Mouse (Mus musculus) left cerebral cortex, postnatal 14 days (tissue): ENCODE data around the gene Cyp39a1. TPM values are rescaled to one million over a fixed set of nuclear protein-coding genes. Genes with fewer than 3 reads are reported as not detected.

Experiments used
- DNase-seq, 2 experiments: peaks; one replicate each; pipeline ENCODE4 v3.0.0; 2021 to 2022; ENCODE audit warnings: low spot score in 2 of 2, mixed read lengths in 1 of 2
- intact Hi-C: fragments of 180-260 bp; cut with DNase I; formaldehyde crosslinking; loops from one replicate; pipeline ENCODE4 v1.15.1; 2025
- long read RNA-seq, 2 experiments: library from polyadenylated mRNA; stranded (forward); transcript quantifications; one replicate each; pipeline ENCODE4 v2.0.0; 2021
- total RNA-seq, 2 experiments: library from RNA; stranded (reverse); gene quantifications; 2 replicates each; pipeline ENCODE4 v1.2.3; 2021

Gene Cyp39a1
- 1 to 10 TPM; 1.7 to 2.2 TPM for total RNA-seq
- long read RNA-seq, experiment 1, partial matches to known transcripts = 0 of 2 reads
- long read RNA-seq, experiment 1, other reads (novel, unspliced or antisense) = 1 of 2 reads
- long read RNA-seq, experiment 2, partial matches to known transcripts = 0 of 2 reads
- long read RNA-seq, experiment 2, other reads (novel, unspliced or antisense) = 2 of 2 reads

DNA sequence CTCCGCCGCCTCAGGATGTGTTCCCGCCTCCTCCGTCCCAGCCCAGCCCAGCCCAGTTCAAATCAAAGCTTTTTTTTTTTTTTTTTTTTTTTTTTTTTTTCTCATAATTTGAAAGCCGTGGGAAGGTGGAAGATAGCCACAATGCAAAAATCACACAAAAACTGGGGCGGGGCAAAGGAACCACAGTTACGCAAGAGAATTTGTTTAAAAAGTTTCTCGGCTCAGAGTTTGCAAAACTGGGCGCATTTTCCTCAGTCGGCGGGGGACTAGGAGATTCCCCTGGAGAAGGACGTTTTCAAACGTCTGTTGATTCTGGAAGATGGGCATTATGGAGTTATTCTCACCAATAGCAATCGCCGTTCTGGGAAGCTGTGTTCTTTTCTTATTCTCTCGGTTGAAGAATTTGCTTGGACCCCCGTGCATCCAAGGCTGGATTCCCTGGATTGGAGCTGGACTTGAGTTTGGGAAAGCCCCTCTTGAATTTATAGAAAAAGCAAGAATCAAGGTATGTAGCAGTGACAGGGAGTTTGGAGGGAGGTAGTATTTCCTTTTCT lies at the start of gene Cyp39a1:
Gene Cyp39a1, plus strand, starts transcription at position 136 of the 554 bp plus-strand sequence.
- DNase-seq = no peak
- intact Hi-C loops = no loop called here

DNA sequence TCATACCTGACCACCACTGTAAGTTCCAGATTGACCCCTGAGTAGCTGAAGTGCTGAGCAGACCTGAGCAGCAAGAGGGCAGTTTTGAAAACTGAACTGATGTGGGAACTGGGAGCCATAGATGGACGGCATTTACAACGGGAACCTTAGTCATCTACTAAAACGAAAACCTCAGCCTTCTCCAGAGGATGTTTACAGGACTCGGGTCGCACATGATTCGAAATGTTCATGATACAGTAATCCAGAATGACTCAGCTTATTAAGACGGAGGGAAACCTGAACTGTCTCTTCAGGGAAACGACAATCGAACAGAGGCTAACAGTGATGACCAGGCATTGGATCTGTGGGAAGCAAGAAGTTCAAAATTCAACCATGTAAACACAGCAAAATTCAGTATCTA lies 48.1 kb upstream of the Cyp39a1 start:
- intact Hi-C loops = no loop called here
- no peak for DNase-seq

DNA sequence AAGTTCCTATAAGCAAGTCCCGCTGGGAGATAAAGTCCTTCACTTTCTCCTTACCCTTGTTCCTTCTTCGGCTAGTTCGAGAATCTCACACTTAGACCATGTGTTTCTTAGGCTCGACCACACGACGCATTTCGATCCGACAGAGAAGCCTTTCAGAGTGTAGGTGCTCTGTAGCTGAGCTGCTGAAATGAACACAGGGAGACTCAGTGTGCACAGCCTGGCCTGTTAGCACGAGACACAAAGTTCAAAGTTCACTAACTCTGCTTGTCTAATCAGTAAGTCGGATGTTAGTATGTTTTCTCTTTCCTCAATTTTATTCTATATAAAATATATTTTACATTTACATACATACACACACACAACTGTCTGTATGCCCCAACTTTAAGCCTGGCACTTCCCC lies 45.1 kb upstream of the Cyp39a1 start:
- DNase-seq = no peak
- intact Hi-C loops = no loop called here

DNA sequence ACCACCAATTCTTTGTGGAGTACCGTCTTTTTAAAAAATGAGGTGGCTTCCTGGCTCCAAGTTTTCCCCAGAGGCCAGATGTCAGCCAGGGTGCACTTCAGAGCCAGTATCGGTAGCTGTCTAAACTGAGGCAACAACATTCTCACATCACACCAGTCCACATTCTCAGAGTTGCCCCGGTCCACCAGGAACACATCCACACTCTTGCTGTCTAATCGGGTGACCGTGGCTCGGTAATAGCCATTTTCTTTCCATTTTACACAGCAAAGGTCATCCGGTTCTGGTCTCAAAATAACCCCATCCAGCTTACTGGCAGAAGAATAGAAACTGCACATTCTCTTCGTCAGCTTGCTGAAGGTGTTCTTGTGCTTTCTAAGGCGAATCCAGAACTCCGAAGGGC lies 39.0 kb upstream of the Cyp39a1 start:
- intact Hi-C loops = no loop called here
- DNase-seq = no peak

DNA sequence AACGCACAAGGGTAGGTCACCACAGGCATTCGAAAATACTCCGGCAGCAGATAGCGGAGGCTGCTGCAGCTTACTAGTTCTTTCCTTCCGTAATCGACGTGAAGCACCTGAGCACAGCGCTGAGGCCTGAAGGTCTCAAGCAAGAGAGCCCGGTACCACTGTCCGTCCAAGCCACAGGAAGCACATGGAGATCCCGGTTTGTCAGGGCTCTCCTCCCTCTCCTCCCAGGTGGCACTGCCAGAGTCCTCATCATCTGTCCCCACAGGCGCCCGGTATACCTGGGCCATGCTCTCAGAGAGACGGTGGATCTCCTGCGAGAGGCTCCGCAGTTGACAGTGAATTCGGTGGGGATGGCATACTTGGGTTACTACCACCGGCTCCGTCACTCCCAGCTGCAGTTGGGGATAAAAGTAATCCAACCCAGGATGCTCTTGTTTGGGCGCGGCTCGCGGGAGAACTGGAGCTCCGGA lies 38.2 kb upstream of the Cyp39a1 start:
- intact Hi-C loops = no loop called here
- no peak for DNase-seq

DNA sequence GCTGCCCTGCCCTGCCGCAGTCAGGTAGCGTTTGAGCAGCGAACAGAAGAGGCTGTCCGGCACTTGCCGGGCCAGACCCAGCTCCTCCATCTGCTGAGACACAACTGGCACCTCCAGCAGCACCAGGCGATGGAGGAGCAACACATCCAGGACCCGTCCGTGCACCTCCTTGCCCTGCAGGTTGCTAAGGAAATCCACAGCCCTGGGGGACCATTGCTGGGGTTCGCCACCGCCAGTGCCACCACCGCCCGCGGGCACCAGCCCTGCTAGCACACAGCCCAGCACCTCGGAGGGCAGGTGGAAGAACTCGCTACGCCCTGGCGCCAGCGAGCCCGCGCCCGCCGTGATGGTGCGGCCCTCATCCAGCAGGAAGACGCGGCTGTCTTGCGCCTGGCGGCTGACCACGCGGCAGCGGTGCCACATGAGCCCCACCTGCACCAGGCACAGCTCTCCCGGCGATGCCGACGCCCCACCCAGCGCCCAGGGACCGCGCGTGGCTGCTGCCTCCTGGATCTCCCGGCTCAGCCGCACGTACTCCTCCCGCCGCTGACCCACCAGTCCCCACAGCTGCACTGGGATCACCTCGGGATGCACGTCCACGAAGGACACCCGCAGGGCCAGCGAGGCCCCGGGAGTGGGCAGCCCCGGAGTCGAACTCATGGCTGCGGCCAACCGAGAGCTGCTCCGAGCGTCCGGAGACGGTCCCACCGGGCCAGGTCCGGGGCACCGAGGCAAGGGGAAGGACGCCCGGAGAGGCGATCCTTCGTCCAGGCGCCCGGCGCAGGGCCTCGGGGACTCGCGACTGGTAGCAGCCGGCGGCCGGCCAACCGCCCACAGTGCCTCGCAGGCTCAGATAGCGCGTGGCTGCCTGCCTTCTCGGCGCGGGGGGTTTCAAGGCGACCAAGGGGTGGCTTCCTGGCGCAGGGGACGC lies 37.5 kb upstream of the Cyp39a1 start, which contains the start of gene Tdrd6:
Gene Tdrd6, minus strand, starts transcription at position 804 of the 931 bp plus-strand sequence.
- no peak for DNase-seq
- intact Hi-C loops = no loop called here

DNA sequence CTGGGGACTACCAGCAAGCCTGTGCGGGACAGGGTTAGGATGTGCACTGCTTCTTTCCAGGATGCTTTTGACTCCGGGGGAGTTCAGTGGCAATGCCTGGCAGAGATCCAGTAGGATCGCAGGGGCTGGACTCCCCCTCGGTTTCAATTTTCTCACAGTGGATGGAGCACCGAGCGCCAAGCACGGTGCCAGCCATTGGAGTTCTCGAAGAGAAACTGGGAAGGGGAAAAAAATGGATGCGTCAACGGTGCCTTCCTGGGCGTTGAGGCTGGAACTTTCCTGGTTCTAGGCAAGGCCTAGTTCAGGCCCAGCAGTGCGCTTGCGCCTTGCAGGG lies 36.8 kb upstream of the Cyp39a1 start:
- DNase-seq = no peak
- intact Hi-C loops = no loop called here

DNA sequence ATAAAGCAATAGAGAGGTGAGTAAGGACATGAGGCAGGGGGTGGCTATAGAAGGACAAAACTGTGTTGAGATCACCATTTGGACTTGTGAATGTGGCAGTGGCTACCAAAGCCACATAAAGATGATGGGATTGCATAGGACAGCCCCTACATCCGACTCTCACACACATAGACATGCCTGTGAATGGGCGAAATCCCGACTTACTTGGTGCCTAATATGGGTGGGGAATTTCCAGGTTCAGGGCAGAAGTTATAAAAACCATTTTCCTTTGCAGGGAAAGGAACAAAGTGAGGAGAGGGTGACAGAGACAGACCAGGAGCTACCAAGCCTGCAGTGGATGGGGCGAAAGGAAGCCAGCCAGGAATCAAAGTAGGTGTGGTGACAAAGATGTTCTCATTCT lies 30.1 kb upstream of the Cyp39a1 start:
- no peak for DNase-seq
- intact Hi-C loops = no loop called here

DNA sequence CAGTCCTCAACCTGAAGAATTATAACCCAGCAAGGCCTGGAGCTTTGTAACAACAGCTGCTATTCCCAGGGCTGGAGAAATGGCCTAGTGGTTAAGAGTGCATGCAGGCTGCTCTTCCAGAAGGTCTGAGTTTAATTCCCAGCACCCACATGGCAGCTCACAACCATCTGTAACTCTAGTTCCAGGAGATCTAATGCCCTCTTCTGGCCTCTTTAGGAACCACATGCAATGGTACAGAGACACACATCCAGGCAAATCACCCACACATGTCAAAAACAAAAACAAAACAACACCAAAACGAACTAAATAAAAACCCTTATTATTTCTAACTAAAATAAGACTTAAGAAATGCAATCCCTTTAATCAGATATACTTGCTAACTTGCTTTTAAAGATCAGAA lies 26.4 kb upstream of the Cyp39a1 start:
- intact Hi-C loops = no loop called here
- DNase-seq = no peak

DNA sequence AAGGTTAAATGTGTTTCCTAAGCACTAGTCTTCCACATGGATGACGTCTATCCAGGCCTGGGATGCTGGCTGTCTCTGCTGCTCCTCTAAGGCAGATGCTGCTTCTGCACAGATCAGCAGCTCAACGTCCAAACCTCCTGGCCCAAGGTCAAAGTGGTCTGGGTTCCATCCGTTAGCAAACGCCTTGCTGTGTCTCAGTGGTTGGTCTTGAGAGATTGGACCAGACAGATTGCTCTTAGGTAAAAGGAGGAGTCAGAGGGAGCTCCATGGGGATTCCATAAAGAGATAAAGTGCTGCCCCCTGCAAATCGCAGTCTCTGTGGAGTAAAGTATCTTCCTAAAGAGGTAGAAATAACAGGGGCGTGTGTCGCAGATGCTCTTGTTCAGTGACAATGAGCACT lies 24.0 kb upstream of the Cyp39a1 start:
- intact Hi-C loops = no loop called here

DNA sequence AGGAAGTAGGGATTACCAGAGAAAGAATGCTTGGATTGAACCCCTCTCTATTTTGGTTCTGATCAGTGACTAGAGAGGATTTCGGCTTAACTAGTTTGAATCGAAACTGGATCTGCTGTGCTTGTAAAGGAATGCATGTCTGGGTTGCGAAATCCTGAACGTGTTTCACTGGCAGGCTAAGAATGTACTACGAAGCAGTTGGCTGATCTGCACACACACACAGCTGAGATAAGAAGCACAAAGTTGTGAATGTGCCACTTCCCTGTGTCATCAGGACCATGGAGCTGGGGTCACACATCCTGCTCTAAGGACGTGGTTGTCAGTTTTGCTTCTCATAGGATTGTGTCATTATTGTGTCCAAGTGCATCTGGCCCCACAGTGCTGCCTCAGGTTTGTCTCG lies 22.9 kb upstream of the Cyp39a1 start:
- DNase-seq = no peak
- intact Hi-C loops = no loop called here

More for the DNA sequence above, 24.0 kb upstream of the Cyp39a1 start:
- no peak for DNase-seq

DNA sequence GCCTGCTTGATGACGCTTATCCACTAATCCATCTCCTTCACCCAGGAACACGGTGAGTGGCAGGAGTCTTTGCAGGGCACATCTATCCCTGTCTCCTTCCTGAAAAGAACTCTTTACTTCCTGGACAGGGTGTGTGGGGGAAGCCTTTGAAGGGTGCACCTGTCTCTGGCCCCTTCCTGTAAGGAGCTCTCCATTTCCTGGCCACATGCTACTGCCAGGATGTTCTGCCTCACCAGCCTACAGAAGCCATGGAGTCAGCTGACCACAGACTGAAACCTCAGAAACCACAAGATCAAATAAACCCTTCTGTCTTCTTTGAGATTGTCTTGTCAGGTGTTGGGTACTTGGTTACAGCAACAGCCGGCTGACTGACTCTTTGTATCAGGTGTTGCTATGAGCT lies 22.1 kb upstream of the Cyp39a1 start:
- intact Hi-C loops = no loop called here
- no peak for DNase-seq

DNA sequence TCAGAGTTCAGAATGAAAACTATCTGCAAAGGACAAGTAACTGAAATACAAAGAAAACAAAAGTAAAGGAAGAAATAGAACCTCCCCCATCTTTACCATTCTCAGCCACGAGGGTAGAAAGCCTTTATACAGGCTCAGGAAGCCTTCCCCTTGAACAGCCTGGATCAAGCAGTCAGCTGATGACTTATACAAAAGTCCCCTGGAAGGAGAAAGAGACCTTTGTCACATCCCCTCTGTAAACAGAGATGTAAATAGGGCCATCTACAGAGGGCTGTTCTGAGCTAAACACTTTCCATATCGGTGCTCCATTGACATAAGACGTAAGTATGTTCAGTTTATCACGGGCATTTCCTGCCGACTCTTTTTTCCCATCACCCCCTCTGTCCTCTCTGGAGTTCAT lies 20.3 kb upstream of the Cyp39a1 start:
- no peak for DNase-seq
- intact Hi-C loops = no loop called here

DNA sequence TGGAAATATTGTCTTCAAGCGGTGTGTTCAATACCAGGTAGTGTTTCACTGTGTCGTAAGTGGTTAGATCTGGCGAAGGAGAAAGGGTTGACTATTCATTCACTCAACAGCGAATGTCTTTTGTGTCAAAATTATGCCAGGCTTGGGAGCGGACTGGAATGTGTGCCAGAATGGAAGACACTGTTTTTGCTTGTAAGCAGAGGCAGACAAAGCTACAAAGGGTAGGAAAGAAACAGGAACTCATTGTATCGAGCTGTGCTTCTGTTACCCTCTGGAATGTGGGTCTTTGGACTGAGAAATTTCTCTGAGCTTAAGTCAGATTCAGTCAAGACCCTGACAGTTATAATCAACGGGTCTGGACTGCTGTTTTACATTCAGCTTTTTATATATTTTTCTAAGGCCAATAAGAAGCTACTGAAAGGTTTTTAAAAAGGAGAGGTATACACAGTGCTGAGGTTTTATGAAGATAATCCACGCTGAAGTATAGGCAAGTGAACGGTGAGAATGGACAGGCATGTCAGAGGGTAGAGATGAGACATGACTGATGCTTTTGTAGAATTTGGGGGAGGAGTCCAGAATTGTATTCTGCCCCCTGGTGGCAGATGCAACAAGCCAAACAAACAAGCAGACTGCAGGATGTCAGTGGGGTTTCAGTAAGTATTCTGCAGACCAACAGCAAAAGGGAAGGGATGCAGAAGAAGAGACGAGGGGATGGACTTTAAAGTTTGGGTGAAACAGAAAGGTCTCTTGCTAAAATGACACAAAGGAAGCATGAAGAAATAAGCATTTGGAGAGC lies 17.4 kb upstream of the Cyp39a1 start:
- intact Hi-C loops = no loop called here
- no peak for DNase-seq

DNA sequence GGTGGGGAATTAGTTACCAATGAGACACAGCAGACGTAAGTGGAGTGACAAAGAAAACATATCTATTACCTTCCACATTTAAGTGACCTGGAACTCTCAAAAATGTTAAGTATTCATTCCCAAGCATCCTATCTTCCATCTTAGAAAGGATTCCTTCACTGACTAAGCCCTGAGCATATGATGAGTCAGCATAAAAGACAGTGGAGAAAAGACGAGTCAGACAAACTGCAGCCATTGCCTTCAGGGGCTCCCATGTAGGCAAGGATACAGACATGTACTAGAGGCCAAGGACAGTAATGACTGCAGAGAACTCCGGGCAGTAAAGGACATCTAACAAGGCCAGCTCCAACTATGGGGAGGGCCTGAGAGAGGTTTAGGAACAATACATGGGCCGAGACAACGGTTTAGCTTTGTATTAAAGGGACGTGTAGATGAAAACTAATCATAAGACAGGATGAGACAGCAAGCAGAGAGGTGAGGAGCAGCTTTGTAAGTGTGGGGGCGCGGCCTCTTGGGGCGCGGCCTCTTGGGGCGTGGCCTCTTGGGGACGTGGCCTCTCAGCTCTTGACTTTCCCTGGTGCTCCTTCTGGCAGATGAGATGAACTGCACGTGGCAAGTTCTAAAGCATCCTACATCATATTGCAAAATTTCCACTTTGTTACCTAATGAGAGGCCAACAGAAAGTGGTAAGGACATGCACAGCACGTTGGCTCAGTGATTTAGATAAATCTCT lies 15.7 kb upstream of the Cyp39a1 start:
- no peak for DNase-seq

DNA sequence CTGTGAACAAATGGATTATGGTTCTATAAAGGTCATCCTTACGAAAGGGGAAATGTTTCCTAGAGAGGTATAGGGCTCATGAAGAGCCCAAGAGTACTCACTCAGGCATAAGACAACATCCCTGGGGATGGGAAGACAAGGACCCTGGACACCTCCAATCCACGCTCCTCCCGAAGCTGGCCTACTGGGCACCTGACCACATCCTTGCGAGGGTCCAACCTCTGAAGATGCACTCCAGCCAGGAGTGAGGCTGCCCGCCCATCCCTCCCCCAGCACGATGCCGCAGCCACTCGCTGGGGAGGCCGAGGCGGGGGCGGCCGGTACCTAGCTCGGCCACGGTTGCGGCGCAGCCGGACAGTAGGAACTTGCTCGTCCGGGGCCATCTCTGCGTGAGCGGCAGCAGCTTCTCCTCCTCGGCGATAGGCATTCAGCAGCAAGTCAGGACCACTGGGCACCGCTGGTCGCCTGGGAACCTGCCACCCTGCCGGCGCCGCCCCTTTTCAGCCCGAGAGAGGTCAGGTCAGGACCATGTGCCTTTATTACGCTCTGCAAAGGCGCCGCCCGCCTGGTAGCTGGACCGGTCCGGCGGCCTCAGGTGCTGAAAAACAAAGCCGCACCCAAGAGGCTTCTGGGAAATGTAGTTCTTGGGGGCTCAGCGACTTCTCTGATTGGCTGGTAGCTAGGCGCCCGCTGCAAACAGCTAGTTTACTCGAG lies 492 bp upstream of the Cyp39a1 start, which contains the start of gene Slc25a27:
Gene Slc25a27, minus strand, starts transcription at position 639 of the 714 bp plus-strand sequence.
- peak; percentile 86 to 88 for DNase-seq
- intact Hi-C loops = no loop called here

More for the DNA sequence above, 15.7 kb upstream of the Cyp39a1 start:
- intact Hi-C loops = no loop called here

DNA sequence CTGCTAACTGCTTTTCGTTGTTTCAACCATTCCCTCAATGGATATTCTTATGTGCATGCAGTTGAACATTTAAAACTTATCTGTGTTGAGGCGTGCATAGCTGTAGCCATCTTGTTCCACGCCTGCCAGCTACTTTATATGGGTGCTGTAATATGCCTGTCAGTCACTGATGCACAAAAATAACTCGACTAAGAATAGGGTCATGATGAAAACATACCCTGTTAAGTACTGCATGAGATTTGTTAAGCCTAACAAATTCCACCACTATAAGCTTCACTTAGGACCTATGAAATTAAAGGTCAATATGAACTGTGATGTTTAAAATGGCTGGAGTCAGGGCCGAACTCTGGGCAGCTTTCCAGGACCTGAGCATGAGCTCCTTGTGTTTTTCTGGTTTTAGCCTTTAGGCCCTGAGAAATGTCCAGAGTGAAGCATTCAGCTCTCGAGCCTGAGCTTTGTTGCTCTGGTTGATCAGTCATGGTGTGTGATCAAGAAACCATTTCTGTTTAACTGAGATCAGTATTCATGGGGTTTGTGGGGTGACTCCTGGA lies 2.0 kb downstream of the Cyp39a1 start:
- intact Hi-C loops = no loop called here
- DNase-seq = no peak

DNA sequence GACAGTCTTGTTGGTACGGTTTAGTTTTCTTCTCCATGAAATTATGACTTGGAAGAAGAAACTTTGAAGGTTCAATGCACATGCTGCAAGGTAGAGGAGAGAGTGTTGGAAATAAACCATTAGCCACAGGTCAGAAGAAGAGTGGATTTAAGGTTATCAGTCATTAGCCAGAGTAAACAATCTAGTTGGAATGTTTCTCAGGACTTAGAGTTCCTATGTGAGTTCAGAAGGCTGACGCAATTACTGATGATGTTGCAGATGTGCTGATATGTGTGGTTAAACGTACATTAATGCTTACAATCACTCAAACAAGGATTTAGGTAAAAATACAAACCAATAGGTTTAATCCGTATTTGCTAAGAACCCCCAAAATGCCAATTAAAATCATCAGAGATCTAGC lies 4.7 kb downstream of the Cyp39a1 start:
- no peak for DNase-seq
- intact Hi-C loops = no loop called here
